Mouse (Mus musculus) left cerebral cortex, postnatal 36 days (tissue): ENCODE data around the gene Birc2. TPM values are rescaled to one million over a fixed set of nuclear protein-coding genes. Genes with fewer than 3 reads are reported as not detected.

Experiments
- DNase-seq, 2 experiments: peaks; one replicate each; pipeline ENCODE4 v3.0.0; 2021 to 2022; ENCODE audit warnings: low spot score in 2 of 2, mixed read lengths in 1 of 2
- intact Hi-C: fragments of 180-260 bp; cut with DNase I; formaldehyde crosslinking; loops from one replicate; pipeline ENCODE4 v1.15.1; 2025
- microRNA-seq: library from miRNA; unstranded; fragments of <30 nt; microRNA quantifications from one replicate; pipeline ENCODE4 v1.2.0, GENCODE M21; 2022
- total RNA-seq, 2 experiments: library from RNA; stranded (reverse); gene quantifications; 2 replicates each; pipeline ENCODE4 v1.2.3; 2021

Birc2 gene
- total RNA-seq, 2 experiments from 2014 or later: 32.2 to 34.9 TPM

DNA sequence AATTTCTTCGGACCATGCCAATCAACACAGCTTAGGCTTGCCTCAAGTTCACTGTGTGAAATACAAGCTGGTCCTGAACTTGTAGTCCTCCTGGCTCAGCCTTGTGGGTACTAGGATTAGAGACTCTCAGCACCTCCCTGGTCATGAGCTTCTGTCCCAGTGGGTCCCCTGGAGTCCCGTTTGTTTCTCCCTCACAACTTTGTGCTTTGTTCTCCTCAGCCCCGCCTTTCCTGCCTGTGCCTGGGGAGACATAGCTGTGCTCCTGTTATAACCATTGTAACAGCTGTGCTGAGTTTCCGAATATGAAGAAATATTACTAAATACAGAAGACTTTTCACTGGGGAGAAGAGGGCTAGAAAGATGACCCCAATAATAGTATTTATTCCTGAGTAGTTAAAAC, 67.8 kb downstream of the Birc2 start:
- DNase-seq: no peak
- intact Hi-C loops: loop anchor here (10.0 kb wide), 1 partner anchor 66 kb away; the partner anchor contains the start of gene Birc2

Small RNA genes within 50 kb of the gene (microRNA-seq; reads per million reads assigned to microRNA genes)
- gene Mir5618: not detected

Other genes with a start within 250 kb of the Birc2 start
- not detected for gene Mmp20, start 208.8 kb downstream of the Birc2 start, total RNA-seq
- not detected for gene Mmp7, start 145.0 kb downstream of the Birc2 start, total RNA-seq
- 10 to 100 TPM; 11.1 to 11.2 TPM for gene Tmem123, start 73.0 kb downstream of the Birc2 start, total RNA-seq
- 1 to 10 TPM; 2.4 to 2.6 TPM for gene Birc3, start 36.1 kb upstream of the Birc2 start, total RNA-seq
- gene Yap1, start 167.5 kb upstream of the Birc2 start, total RNA-seq: 10 to 100 TPM; 17.2 to 19.0 TPM
- gene Cfap300, start 205.8 kb upstream of the Birc2 start, total RNA-seq: 10 to 100 TPM in 1 of 2 experiments, 1 to 10 TPM in 1; 9.2 to 14.0 TPM